Mouse (Mus musculus) stomach, postnatal 0 days (tissue): ENCODE measurements at regions not wholly inside any gene's neighbourhood (a gene's known extent, or its start where the extent isn't known, plus 50 kb on each side); places are given as distances from the start of the nearest gene placed in this dataset.

Source experiments
- CTCF ChIP-seq: IDR thresholded peaks from 2 replicates; pipeline ENCODE4 v1.5.1; 2016; ENCODE audit warnings: antibody characterized with exemption, low read depth, mild to moderate bottlenecking, moderate library complexity
- EP300 ChIP-seq: optimal IDR thresholded peaks from 2 replicates; pipeline ENCODE3; 2016; ENCODE audit warnings: antibody characterized with exemption

- TF ChIP-seq CTCF (no peak), EP300 (no peak)
Measured at GRCm38 (mm10) chr15:53998600-53999290, 114.0 kb downstream of the Gm7489 start.
